Mouse (Mus musculus) MEL (cell line): ENCODE measurements around the gene Fam222b. TPM values are rescaled to one million over a fixed set of nuclear protein-coding genes. Genes with fewer than 3 reads are reported as not detected.

Source experiments
- DNase-seq: peaks from one replicate; pipeline ENCODE4 v3.0.0; 2011; ENCODE audit warnings: low read depth, low spot score
- H3K27ac ChIP-seq: 2 replicates; pipeline ENCODE4 v1.5.1; 2012; ENCODE audit warnings: low read depth, mild to moderate bottlenecking, control low read depth, low read length, moderate library complexity; ENCODE audit not compliant: control insufficient read depth
- H3K27me3 ChIP-seq, 2 experiments: fragments of 150-350 bp in 1 of 2; sonication (generic) in 1 of 2; 2 replicates each; pipeline ENCODE4 v1.6.1; 2012; ENCODE audit warnings: low read length in 2 of 2, mild to moderate bottlenecking in 2 of 2, improper control_type of control experiment in 1 of 2, moderate library complexity in 1 of 2; ENCODE audit not compliant: insufficient read depth in 2 of 2, control insufficient read depth in 1 of 2
- H3K36me3 ChIP-seq, 2 experiments: 2 replicates each; pipeline ENCODE4 v1.6.1; 2012 to 2014; ENCODE audit warnings: low read length in 2 of 2, improper control_type of control experiment in 1 of 2, inconsistent platforms in 1 of 2, mild to moderate bottlenecking in 1 of 2; ENCODE audit not compliant: insufficient read depth in 2 of 2, control insufficient read depth in 1 of 2
- H3K4me1 ChIP-seq, 2 experiments: fragments of 150-350 bp in 1 of 2; sonication (generic) in 1 of 2; 2 replicates each; pipeline ENCODE4 v1.6.1; 2012; ENCODE audit warnings: low read length in 2 of 2, improper control_type of control experiment in 1 of 2, mild to moderate bottlenecking in 1 of 2; ENCODE audit not compliant: insufficient read depth in 2 of 2, control insufficient read depth in 1 of 2
- H3K4me3 ChIP-seq, 2 experiments: fragments of 150-350 bp in 1 of 2; sonication (generic) in 1 of 2; 2 replicates each; pipeline ENCODE4 v1.5.1; 2012; ENCODE audit warnings: low read depth in 2 of 2, low read length in 2 of 2, mild to moderate bottlenecking in 2 of 2, moderate library complexity in 2 of 2, control low read depth in 1 of 2, improper control_type of control experiment in 1 of 2; ENCODE audit not compliant: control insufficient read depth in 1 of 2, insufficient read depth in 1 of 2
- H3K79me2 ChIP-seq: 2 replicates; pipeline ENCODE4 v1.6.1; 2012; ENCODE audit warnings: mild to moderate bottlenecking, low read length, moderate library complexity; ENCODE audit not compliant: control insufficient read depth, poor library complexity, insufficient read depth
- H3K9ac ChIP-seq: 2 replicates; pipeline ENCODE4 v1.6.1; 2012; ENCODE audit warnings: low read depth, mild to moderate bottlenecking, control low read depth, low read length, moderate library complexity; ENCODE audit not compliant: control insufficient read depth, poor library complexity, severe bottlenecking
- H3K9me3 ChIP-seq: fragments of 150-350 bp; sonication (generic); replicated peaks from 2 replicates; pipeline ENCODE4 v1.6.1; 2012; ENCODE audit warnings: mild to moderate bottlenecking, low read length, improper control_type of control experiment, moderate library complexity; ENCODE audit not compliant: insufficient read depth
- BHLHE40 ChIP-seq: IDR thresholded peaks from 2 replicates; pipeline ENCODE4 v1.6.1; 2012; ENCODE audit warnings: low read depth, mild to moderate bottlenecking, inconsistent platforms, low read length, improper control_type of control experiment, borderline replicate concordance
- CHD1 ChIP-seq: IDR thresholded peaks from 2 replicates; pipeline ENCODE4 v1.6.1; 2012; ENCODE audit warnings: low read depth, mild to moderate bottlenecking, inconsistent platforms, low read length, improper control_type of control experiment
- CHD2 ChIP-seq: IDR thresholded peaks from 2 replicates; pipeline ENCODE4 v1.6.1; 2011; ENCODE audit warnings: low read length, improper control_type of control experiment
- E2F4 ChIP-seq: IDR thresholded peaks from 2 replicates; pipeline ENCODE4 v1.6.1; 2011; ENCODE audit warnings: low read depth, low read length, improper control_type of control experiment, borderline replicate concordance
- EP300 ChIP-seq, 2 experiments: IDR thresholded peaks; 2 replicates each; pipeline ENCODE4 v1.6.1; 2011; ENCODE audit warnings: improper control_type of control experiment in 2 of 2, low read length in 2 of 2, low read depth in 1 of 2, mild to moderate bottlenecking in 1 of 2
- ETS1 ChIP-seq: IDR thresholded peaks from 2 replicates; pipeline ENCODE4 v1.6.1; 2012; ENCODE audit warnings: low read depth, mild to moderate bottlenecking, inconsistent platforms, low read length, improper control_type of control experiment, moderate library complexity
- GATA1 ChIP-seq: IDR thresholded peaks from 2 replicates; pipeline ENCODE4 v1.6.1; 2011; ENCODE audit warnings: low read depth, low read length, improper control_type of control experiment
- HCFC1 ChIP-seq: IDR thresholded peaks from 2 replicates; pipeline ENCODE4 v1.6.1; 2012; ENCODE audit warnings: low read depth, mild to moderate bottlenecking, inconsistent platforms, low read length, improper control_type of control experiment, moderate library complexity
- KAT2A ChIP-seq: conservative IDR thresholded peaks from 2 replicates; pipeline ENCODE4 v1.6.1; 2012; ENCODE audit warnings: low read depth, low read length, improper control_type of control experiment, inconsistent platforms
- MAFK ChIP-seq: IDR thresholded peaks from 2 replicates; pipeline ENCODE4 v1.6.1; 2011; ENCODE audit warnings: low read depth, mild to moderate bottlenecking, low read length, improper control_type of control experiment, borderline replicate concordance
- MAX ChIP-seq: IDR thresholded peaks from 2 replicates; pipeline ENCODE4 v1.6.1; 2011; ENCODE audit warnings: low read length, improper control_type of control experiment
- MAZ ChIP-seq: IDR thresholded peaks from 2 replicates; pipeline ENCODE4 v1.6.1; 2012; ENCODE audit warnings: low read depth, mild to moderate bottlenecking, inconsistent platforms, low read length, improper control_type of control experiment
- MEF2A ChIP-seq: IDR thresholded peaks from 2 replicates; pipeline ENCODE4 v1.6.1; 2014; ENCODE audit warnings: low read depth, mild to moderate bottlenecking, inconsistent platforms, low read length, improper control_type of control experiment; ENCODE audit not compliant: poor library complexity, insufficient replicate concordance, severe bottlenecking; ENCODE audit errors: extremely low read depth
- MYB ChIP-seq: IDR thresholded peaks from 2 replicates; pipeline ENCODE4 v1.6.1; 2011; ENCODE audit warnings: mild to moderate bottlenecking, low read depth, low read length, improper control_type of control experiment
- NELFE ChIP-seq: IDR thresholded peaks from 2 replicates; pipeline ENCODE4 v1.6.1; 2011; ENCODE audit warnings: low read depth, low read length, improper control_type of control experiment
- NRF1 ChIP-seq: IDR thresholded peaks from 2 replicates; pipeline ENCODE4 v1.6.1; 2014; ENCODE audit warnings: low read depth, mild to moderate bottlenecking, inconsistent platforms, low read length, improper control_type of control experiment, moderate library complexity; ENCODE audit not compliant: poor library complexity, insufficient read depth, severe bottlenecking
- RCOR1 ChIP-seq: IDR thresholded peaks from 2 replicates; pipeline ENCODE4 v1.6.1; 2012; ENCODE audit warnings: low read depth, mild to moderate bottlenecking, inconsistent platforms, low read length, improper control_type of control experiment
- TBP ChIP-seq: IDR thresholded peaks from 2 replicates; pipeline ENCODE4 v1.8.0; 2011; ENCODE audit warnings: low read depth, low read length, improper control_type of control experiment
- USF1 ChIP-seq: IDR thresholded peaks from 2 replicates; pipeline ENCODE4 v1.6.1; 2014; ENCODE audit warnings: low read depth, mild to moderate bottlenecking, inconsistent platforms, low read length, improper control_type of control experiment, moderate library complexity
- ZC3H11A ChIP-seq: IDR thresholded peaks from 2 replicates; pipeline ENCODE4 v1.6.1; 2012; ENCODE audit warnings: low read depth, mild to moderate bottlenecking, inconsistent platforms, low read length, improper control_type of control experiment
- ZMIZ1 ChIP-seq: IDR thresholded peaks from 2 replicates; pipeline ENCODE4 v1.6.1; 2012; ENCODE audit warnings: low read depth, mild to moderate bottlenecking, inconsistent platforms, low read length, improper control_type of control experiment, moderate library complexity
- ZNF384 ChIP-seq: IDR thresholded peaks from 2 replicates; pipeline ENCODE4 v1.6.1; 2012; ENCODE audit warnings: low read depth, mild to moderate bottlenecking, inconsistent platforms, low read length, improper control_type of control experiment
- polyA plus RNA-seq, 2 experiments: library from polyadenylated mRNA; stranded (reverse) in 1 of 2; unstranded in 1 of 2; fragments of >175 nt in 1 of 2; fragments of >200 nt in 1 of 2; gene quantifications; 2 replicates each; pipeline versions ENCODE4 v1.2.1 to v1.2.4; 2012; ENCODE audit warnings: low replicate concordance in 2 of 2, low read depth in 1 of 2; ENCODE audit not compliant: insufficient read length in 2 of 2, insufficient read depth in 1 of 2, missing spikeins in 1 of 2
- total RNA-seq: library from RNA; depleted of rRNA; stranded (reverse); fragments of 300-350 nt; gene quantifications from 2 replicates; pipeline ENCODE4 v1.2.3, GENCODE M21; 2012

Fam222b gene
- total and polyA plus RNA-seq, 3 experiments, result 2.4 to 8.1 TPM; not detected in 1

DNA sequence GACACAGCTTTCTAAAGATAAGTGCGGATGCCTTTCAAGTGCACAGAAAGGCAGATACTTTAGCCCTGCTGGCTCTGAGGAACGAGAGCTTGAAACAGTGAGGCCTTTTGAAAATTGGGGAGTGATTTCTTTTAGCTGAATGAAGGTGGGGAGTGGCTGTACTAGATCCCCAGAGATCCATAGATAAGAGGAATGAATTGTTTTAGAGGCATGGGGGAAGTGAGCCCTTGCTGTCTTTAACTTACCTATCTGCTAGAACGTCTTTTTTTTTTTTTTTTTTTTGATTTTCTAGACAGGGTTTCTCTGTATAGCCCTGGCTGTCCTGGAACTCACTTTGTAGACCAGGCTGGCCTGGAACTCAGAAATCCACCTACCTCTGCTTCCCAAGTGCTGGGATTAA lies 2.6 kb downstream of the Fam222b start:
- no peaks in the 10 kb centered on the region for H3K27me3 ChIP-seq
- H3K9ac ChIP-seq, result no peak overlapping the region
- H3K4me1 ChIP-seq, result peaks cover 4 to 15% of the 10 kb centered on the region in 2 experiments; a peak in 3 of 4 replicates
- TF ChIP-seq GATA1, result peak; percentile 63
- no peak for TF ChIP-seq CHD2
- TF ChIP-seq ZNF384, result peak; percentile 83
- TF ChIP-seq CHD1, result no peak
- no peak for TF ChIP-seq NELFE
- TF ChIP-seq HCFC1, result no peak
- peak overlapping the region; percentile 17 to 41; a peak in 3 of 4 replicates for H3K4me3 ChIP-seq
- H3K27ac ChIP-seq, result no peak overlapping the region
- H3K79me2 ChIP-seq, result no peaks in the 10 kb centered on the region
- no peaks in the 10 kb centered on the region for H3K9me3 ChIP-seq
- DNase-seq, result peak; percentile 41
- peaks cover 0 to 27% of the 10 kb centered on the region in 2 experiments; a peak in 2 of 4 replicates for H3K36me3 ChIP-seq

- Histone ChIP-seq H3K4me1 (peaks cover 6 to 20% of the 10 kb centered on the region in 2 experiments), H3K4me3 (no peak overlapping the region), H3K9ac (no peak overlapping the region), H3K79me2 (no peaks in the 10 kb centered on the region), H3K9me3 (no peaks in the 10 kb centered on the region), H3K27me3 (no peaks in the 10 kb centered on the region), H3K27ac (no peak overlapping the region), H3K36me3 (peaks cover 0 to 35% of the 10 kb centered on the region in 2 experiments; a peak in 2 of 4 replicates)
- DNase-seq, result no peak
- TF ChIP-seq EP300 (IDR thresholded peaks at IDR 0.05; ENCODE audit: low read depth in 1 of 2, low read length in 2 of 2) (no peak), CHD1 (no peak), MAX (no peak), ETS1 (no peak), MEF2A (no peak)
Measured at GRCm38 (mm10) chr11:78100746-78101145, 6.3 kb downstream of the Fam222b start.

DNA sequence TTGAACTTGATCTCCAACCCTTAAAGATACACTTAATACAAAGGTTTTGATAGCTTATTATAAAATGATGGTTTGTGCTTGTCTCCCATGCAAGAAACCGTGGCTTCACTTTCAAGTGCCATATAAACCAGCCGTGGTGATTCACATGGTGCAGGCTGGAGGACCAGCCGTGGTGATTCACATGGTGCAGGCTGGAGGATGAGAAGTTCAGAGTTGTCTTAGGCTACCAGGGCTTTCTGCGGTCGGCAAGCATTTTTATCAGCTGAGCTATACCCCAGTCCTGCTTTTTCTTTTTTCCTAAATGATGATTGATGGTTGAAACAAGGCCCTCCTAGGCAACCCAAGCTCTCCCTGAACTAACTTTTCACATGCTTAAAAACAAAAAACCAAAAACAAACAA lies 7.7 kb downstream of the Fam222b start:
- no peaks in the 10 kb centered on the region for H3K79me2 ChIP-seq
- no peak for DNase-seq
- no peak overlapping the region for H3K27ac ChIP-seq
- peaks cover 6 to 12% of the 10 kb centered on the region in 2 experiments for H3K4me1 ChIP-seq
- H3K36me3 ChIP-seq, result peaks cover 0 to 24% of the 10 kb centered on the region in 2 experiments; a peak in 2 of 4 replicates
- no peak overlapping the region for H3K4me3 ChIP-seq
- no peak for TF ChIP-seq HCFC1
- TF ChIP-seq USF1, result no peak
- TF ChIP-seq MYB, result no peak
- no peak for TF ChIP-seq EP300 (IDR thresholded peaks at IDR 0.05; ENCODE audit: low read depth in 1 of 2, low read length in 2 of 2)
- TF ChIP-seq MAZ, result no peak
- TF ChIP-seq RCOR1, result no peak
- no peak for TF ChIP-seq ZC3H11A
- no peak for TF ChIP-seq ETS1
- no peak for TF ChIP-seq TBP
- no peak for TF ChIP-seq NRF1
- no peak for TF ChIP-seq CHD2
- no peak for TF ChIP-seq NELFE
- no peak for TF ChIP-seq BHLHE40
- no peak for TF ChIP-seq MAFK
- no peak for TF ChIP-seq ZMIZ1
- no peak for TF ChIP-seq E2F4
- TF ChIP-seq KAT2A, result no peak
- H3K27me3 ChIP-seq, result no peaks in the 10 kb centered on the region
- no peaks in the 10 kb centered on the region for H3K9me3 ChIP-seq
- no peak overlapping the region for H3K9ac ChIP-seq
